Mouse (Mus musculus) olfactory bulb, adult 2 months (tissue): ENCODE results near the gene Thbs1.

Source experiments
- CTCF ChIP-seq: fragments of 200-500 bp; IDR thresholded peaks from 2 replicates; pipeline ENCODE4 v1.5.1; 2012; ENCODE audit warnings: low read depth, mild to moderate bottlenecking, low read length, moderate library complexity; ENCODE audit not compliant: insufficient read depth
- POLR2A ChIP-seq: fragments of 200-500 bp; IDR thresholded peaks from 2 replicates; pipeline ENCODE4 v1.6.1; 2012; ENCODE audit warnings: mild to moderate bottlenecking, low read depth, low read length, moderate library complexity; ENCODE audit not compliant: insufficient read depth

DNA sequence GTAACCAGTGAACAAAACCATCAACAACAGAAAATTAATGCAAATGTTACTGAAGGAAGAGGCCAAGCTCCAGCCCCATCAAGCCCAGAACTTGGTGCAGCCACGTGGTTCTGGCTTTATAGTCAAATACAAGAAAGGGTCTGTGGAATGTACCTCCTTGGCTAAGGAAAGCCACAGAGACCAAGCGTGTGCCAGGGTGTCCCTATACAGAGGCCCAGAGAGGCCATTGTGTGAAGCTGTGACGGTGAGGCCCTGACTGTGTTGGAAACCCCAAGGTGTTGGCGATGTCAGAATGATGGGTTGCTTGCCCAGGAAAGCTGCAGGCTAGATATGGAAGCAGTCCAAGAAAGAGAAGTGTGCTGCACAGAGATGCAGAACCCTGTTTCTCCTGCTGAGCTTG lies 56.1 kb downstream of the Thbs1 start:
- TF ChIP-seq CTCF (no peak), POLR2A (no peak)
